Mouse (Mus musculus) cerebellum, adult 8-10 months (tissue): ENCODE measurements around the gene Als2.
A peak's percentile ranks its signal among the peaks of the same experiment; 100 is the strongest.

Experiments used
- DNase-seq: peaks from one replicate; pipeline ENCODE4 v3.0.0; 2022

Als2 gene

DNA sequence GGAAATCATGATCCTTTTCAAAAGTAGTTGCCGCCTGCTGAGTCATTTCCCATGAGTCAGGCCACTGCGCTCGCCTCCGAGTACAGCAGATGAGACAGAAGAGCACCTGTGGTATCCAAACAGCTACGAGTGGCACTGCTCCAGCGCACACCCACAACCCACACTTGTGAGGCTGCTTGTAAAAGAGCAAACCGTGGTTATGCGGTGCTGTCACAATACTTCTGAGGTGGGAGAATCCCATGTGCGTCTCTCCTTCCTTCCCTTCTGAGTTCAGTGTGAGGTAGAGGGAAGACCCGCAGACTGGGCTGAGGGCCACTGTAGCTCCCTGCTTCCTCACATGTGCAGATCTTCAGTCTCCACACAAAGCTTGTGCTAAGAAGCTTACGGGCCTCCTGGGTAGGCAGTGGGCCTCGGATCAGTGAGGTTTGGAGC lies 74.0 kb downstream of the Als2 start, which contains the start of gene Mpp4:
Gene Mpp4, minus strand, starts transcription at position 360 of the 432 bp plus-strand sequence.
- peak; percentile 37 for DNase-seq

DNA sequence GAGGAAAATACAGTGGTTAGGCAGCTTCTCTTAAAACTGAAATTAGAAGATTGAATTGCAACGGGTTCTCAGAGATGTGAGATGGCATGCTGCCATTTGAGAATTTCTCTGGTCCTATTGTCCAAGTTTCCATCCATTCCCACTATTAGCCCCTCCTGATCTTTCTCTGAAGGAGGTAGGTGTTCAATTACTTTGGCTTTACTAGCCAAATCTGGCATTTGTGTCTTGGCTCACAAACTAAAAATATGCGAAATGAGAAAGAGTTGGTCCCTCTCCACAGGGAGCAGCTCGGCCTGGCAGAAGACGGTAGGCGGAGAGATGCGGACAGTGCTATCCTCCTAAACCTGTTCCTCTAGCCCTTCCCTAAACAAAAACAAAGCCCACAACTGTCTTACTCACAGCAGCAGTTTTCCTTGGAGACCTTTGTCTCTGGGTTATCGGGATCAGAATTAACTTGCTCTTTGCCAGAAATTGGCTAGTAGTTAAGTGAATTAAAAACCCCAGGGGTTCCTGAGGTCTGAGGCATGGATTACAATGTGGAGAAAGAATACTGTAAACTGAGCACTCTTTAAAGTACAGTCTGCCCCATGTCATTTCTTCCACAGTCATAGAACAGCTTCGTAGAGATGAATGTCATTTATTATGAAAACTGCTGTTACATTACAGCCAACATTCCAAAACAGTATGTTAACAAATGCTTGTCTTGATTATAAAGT lies 74.6 kb downstream of the Als2 start:
- peak; percentile 35 for DNase-seq

GRCm38 (mm10) chr1:59161396-59161795 lies 75.6 kb downstream of the Als2 start:
- peak; percentile 47 for DNase-seq

- no peak for DNase-seq
Measured at GRCm38 (mm10) chr1:59160871-59161270, 76.2 kb downstream of the Als2 start.

DNA sequence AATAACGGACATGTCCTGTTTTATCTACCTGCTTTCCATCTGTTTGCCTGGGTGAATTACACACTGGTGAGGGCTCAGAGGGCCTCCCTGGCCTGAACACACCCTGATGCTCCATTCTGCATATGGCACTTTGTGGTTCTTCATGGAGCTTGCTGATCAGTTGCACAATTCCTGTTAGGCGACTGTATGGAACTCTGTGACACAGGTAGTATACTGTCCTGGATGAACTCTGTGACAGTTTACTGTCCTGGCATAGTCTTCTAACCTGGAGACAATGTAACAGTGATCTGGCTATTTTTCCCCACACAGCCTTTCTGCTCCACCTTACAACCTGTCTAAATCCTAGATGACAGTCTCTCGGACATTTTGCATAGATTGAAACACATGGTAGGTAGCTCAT lies 77.9 kb downstream of the Als2 start:
- DNase-seq, result no peak

DNA sequence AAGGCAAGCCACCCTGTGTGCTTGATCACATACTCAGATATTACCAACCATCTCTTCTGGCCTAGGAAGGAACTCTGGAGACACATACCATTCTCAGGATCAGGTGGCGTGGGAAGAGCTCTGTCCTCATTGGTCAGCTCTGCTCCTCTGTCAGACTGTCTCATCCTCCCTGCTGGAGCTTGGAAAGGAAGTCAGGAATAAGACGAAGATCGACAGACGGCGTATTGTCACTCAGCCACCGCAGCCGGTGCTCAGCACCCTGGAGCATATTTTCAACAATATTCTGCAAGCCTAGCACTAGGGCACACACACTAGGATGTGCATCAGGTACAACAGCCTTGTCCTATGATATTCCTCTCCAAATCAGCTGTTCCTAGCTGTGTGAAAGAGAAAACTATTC lies 78.5 kb downstream of the Als2 start:
- peak; percentile 38 for DNase-seq

- DNase-seq, result no peak
Measured at GRCm38 (mm10) chr1:59157846-59158245, 79.2 kb downstream of the Als2 start.

- DNase-seq, result no peak
Measured at GRCm38 (mm10) chr1:59152346-59152745, 84.7 kb downstream of the Als2 start.

GRCm38 (mm10) chr1:59150542-59150941 lies 86.5 kb downstream of the Als2 start:
- DNase-seq, result no peak

DNA sequence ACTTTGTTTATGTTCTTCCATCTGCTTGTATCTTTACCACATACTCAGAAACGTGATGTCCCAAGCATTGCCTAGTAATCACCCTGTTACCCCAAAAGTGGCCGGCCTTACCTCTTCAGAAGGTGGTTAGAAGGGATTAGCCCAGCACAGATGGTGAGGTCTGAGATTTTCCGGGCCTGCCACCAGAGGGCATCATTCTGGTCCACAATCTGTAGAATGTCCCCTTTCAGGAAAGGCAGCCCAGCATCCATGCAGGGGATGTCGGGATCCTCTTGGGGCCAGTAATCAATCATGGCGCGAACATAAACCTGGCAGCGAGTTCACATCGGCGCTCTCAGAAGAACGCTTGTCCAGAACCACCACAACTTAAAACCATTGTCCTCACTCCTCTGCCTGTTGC lies 92.5 kb downstream of the Als2 start:
- peak; percentile 55 for DNase-seq

GRCm38 (mm10) chr1:59142809-59143208 lies 94.2 kb downstream of the Als2 start:
- DNase-seq, result no peak

GRCm38 (mm10) chr1:59134419-59134818 lies 102.6 kb downstream of the Als2 start:
- DNase-seq, result no peak

GRCm38 (mm10) chr1:59128879-59129278 lies 108.2 kb downstream of the Als2 start:
- DNase-seq, result no peak

GRCm38 (mm10) chr1:59125558-59125957 lies 111.5 kb downstream of the Als2 start:
- DNase-seq, result no peak

DNA sequence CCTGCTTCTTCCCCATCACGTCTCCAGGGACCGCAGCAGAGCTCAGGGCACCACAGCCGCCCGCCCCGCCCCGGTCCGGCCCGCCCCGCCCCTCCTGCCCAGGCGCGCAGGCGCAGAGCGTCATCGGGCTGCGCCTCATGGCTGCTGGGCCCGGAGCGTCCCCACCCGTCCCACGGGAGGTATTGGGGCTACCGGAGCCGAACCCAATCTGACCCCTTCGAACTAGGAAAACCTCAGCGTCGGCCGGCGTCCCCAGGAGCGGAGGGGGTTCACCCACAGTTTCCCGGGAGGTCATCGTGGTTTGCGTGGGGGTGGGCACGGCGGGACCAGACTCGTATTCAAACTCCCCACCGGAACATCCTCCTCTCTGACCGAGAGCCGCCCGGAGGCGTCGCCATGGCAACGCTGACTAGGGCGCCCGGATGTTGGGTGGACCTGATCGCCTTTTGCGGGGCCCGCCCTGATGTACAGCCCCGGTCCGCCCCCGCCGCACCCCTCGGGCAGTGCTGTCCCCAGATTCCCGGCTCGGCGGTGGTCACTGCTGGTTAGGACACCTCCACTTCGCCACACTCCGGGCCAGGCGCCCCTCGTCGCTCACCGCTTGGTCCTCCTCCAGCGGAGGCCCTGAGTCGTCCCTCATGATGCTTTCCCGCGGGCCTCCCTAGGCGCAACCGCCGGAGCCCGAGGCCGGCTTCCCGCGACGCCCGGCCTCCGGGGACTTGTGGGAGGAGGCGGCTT lies 117.1 kb downstream of the Als2 start, which contains the start of gene Tmem237:
Gene Tmem237, minus strand, starts transcription at position 689 of the 738 bp plus-strand sequence.
- peak; percentile 89 for DNase-seq
